Mouse (Mus musculus) WW6 (cell line): ENCODE data around the gene Mcpt9.
"Not testable (repeated sequence)": the region's sequence is repeated elsewhere in the genome, so short reads cannot be mapped to it uniquely, and the experiment has no call there.

Source experiments
- DNase-seq: peaks from one replicate; pipeline ENCODE4 v3.0.0-alpha.2; 2013; ENCODE audit warnings: low read depth, low spot score

Gene Mcpt9

GRCm38 (mm10) chr14:56030395-56030794 is at the start of gene Mcpt9:
Mcpt9 (minus strand) TSS chr14:56030495.
- not testable (repeated sequence) for DNase-seq

- not testable (repeated sequence) for DNase-seq
Observed at GRCm38 (mm10) chr14:56062213-56062612, 31.9 kb upstream of the Mcpt9 start, which contains the start of gene Mcpt4. Mcpt4 (minus strand) TSS chr14:56062313.

- no peak for DNase-seq
Observed at GRCm38 (mm10) chr14:56057722-56058121, 27.4 kb upstream of the Mcpt9 start.

- DNase-seq: no peak
Observed at GRCm38 (mm10) chr14:56055408-56055807, 25.1 kb upstream of the Mcpt9 start.

- not testable (repeated sequence) for DNase-seq
Observed at GRCm38 (mm10) chr14:56041792-56042191, 11.5 kb upstream of the Mcpt9 start, which contains the start of gene Mcpt2. Mcpt2 (plus strand) TSS chr14:56042041.

GRCm38 (mm10) chr14:56034433-56034832 is 4.1 kb upstream of the Mcpt9 start:
- no peak for DNase-seq

GRCm38 (mm10) chr14:56021305-56021704 is 9.0 kb downstream of the Mcpt9 start:
- DNase-seq: not testable (repeated sequence)

- DNase-seq: no peak
Observed at GRCm38 (mm10) chr14:56019446-56019845, 10.8 kb downstream of the Mcpt9 start.

GRCm38 (mm10) chr14:56017671-56018070 is 12.6 kb downstream of the Mcpt9 start, which contains the start of gene Mcpt1:
Mcpt1 (plus strand) TSS chr14:56017971.
- DNase-seq: not testable (repeated sequence)

GRCm38 (mm10) chr14:56013924-56014323 is 16.4 kb downstream of the Mcpt9 start:
- DNase-seq: no peak

GRCm38 (mm10) chr14:56013147-56013546 is 17.1 kb downstream of the Mcpt9 start:
- no peak for DNase-seq

- DNase-seq: not testable (repeated sequence)
Observed at GRCm38 (mm10) chr14:55987464-55987863, 42.8 kb downstream of the Mcpt9 start.
